Mouse (Mus musculus): Measurements from ENCODE around the gene Tgm2. TPM values are rescaled to one million over a fixed set of nuclear protein-coding genes. Genes with fewer than 3 reads are reported as not detected.

The Tgm2 gene
- polyA plus RNA-seq, 1 experiment from 2014 or later, result 17.3 TPM

GRCm38 (mm10) chr2:158120211-158120610 is 26.0 kb downstream of the Tgm2 start:
- Histone ChIP-seq H3K4me3 (ENCODE audit: low read length) (no peak overlapping the region), H3K4me1 (ENCODE audit: control insufficient read depth, insufficient read depth, low read length) (peaks cover 9% of the 10 kb centered on the region; the same call in 1 of the 2 replicates), H3K9me3 (ENCODE audit: control insufficient read depth, low read length) (no peaks in the 10 kb centered on the region), H3K27me3 (ENCODE audit: control insufficient read depth, insufficient read depth, low read length) (no peaks in the 10 kb centered on the region), H3K27ac (ENCODE audit: low read depth, low read length) (no peak overlapping the region), H3K36me3 (ENCODE audit: control insufficient read depth, insufficient read depth, low read length) (peaks cover 13% of the 10 kb centered on the region), H3K4me2 (replicated peaks; ENCODE audit: low read depth, low read length) (no peak overlapping the region), H3K9ac (ENCODE audit: low read depth, low read length) (no peak overlapping the region)
- WGBS, result 83% methylated on average over 8 of the region's 8 CpGs
- no peak for ATAC-seq (ENCODE audit: low FRiP score, low TSS enrichment)

- WGBS, result 83% methylated on average over 4 of the region's 4 CpGs
- ATAC-seq (ENCODE audit: low FRiP score, low TSS enrichment), result no peak
- Histone ChIP-seq H3K9ac (ENCODE audit: low read depth, low read length) (no peak overlapping the region), H3K4me1 (ENCODE audit: control insufficient read depth, insufficient read depth, low read length) (peaks cover 18% of the 10 kb centered on the region), H3K27me3 (ENCODE audit: control insufficient read depth, insufficient read depth, low read length) (no peaks in the 10 kb centered on the region), H3K4me3 (ENCODE audit: low read length) (no peak overlapping the region), H3K27ac (ENCODE audit: low read depth, low read length) (no peak overlapping the region), H3K9me3 (ENCODE audit: control insufficient read depth, low read length) (no peaks in the 10 kb centered on the region), H3K36me3 (ENCODE audit: control insufficient read depth, insufficient read depth, low read length) (peaks cover 10% of the 10 kb centered on the region), H3K4me2 (replicated peaks; ENCODE audit: low read depth, low read length) (no peak overlapping the region)
Measured at GRCm38 (mm10) chr2:158119145-158119544, 27.1 kb downstream of the Tgm2 start.

GRCm38 (mm10) chr2:158116653-158117052 is 29.6 kb downstream of the Tgm2 start:
- WGBS, result 45% methylated on average over 6 of the region's 6 CpGs
- Histone ChIP-seq H3K4me2 (replicated peaks; ENCODE audit: low read depth, low read length) (no peak overlapping the region), H3K36me3 (ENCODE audit: control insufficient read depth, insufficient read depth, low read length) (peaks cover 10% of the 10 kb centered on the region), H3K9ac (ENCODE audit: low read depth, low read length) (no peak overlapping the region), H3K4me1 (ENCODE audit: control insufficient read depth, insufficient read depth, low read length) (peaks cover 23% of the 10 kb centered on the region), H3K27me3 (ENCODE audit: control insufficient read depth, insufficient read depth, low read length) (no peaks in the 10 kb centered on the region), H3K9me3 (ENCODE audit: control insufficient read depth, low read length) (no peaks in the 10 kb centered on the region), H3K4me3 (ENCODE audit: low read length) (no peak overlapping the region), H3K27ac (ENCODE audit: low read depth, low read length) (no peak overlapping the region)
- ATAC-seq (ENCODE audit: low FRiP score, low TSS enrichment), result no peak

GRCm38 (mm10) chr2:158115838-158116453 is 30.3 kb downstream of the Tgm2 start:
- Histone ChIP-seq H3K36me3 (ENCODE audit: control insufficient read depth, insufficient read depth, low read length) (peaks cover 10% of the 10 kb centered on the region), H3K4me3 (ENCODE audit: low read length) (no peak overlapping the region), H3K9ac (ENCODE audit: low read depth, low read length) (no peak overlapping the region), H3K27ac (ENCODE audit: low read depth, low read length) (no peak overlapping the region), H3K27me3 (ENCODE audit: control insufficient read depth, insufficient read depth, low read length) (no peaks in the 10 kb centered on the region), H3K4me1 (ENCODE audit: control insufficient read depth, insufficient read depth, low read length) (peaks cover 19% of the 10 kb centered on the region), H3K4me2 (replicated peaks; ENCODE audit: low read depth, low read length) (no peak overlapping the region), H3K9me3 (ENCODE audit: control insufficient read depth, low read length) (no peaks in the 10 kb centered on the region)
- 94% methylated on average over 3 of the region's 3 CpGs for WGBS
- ATAC-seq (ENCODE audit: low FRiP score, low TSS enrichment), result no peak

GRCm38 (mm10) chr2:158114931-158115330 is 31.3 kb downstream of the Tgm2 start:
- Histone ChIP-seq H3K9me3 (ENCODE audit: control insufficient read depth, low read length) (no peaks in the 10 kb centered on the region), H3K36me3 (ENCODE audit: control insufficient read depth, insufficient read depth, low read length) (peaks cover 10% of the 10 kb centered on the region), H3K4me1 (ENCODE audit: control insufficient read depth, insufficient read depth, low read length) (peaks cover 19% of the 10 kb centered on the region), H3K27ac (ENCODE audit: low read depth, low read length) (no peak overlapping the region), H3K4me3 (ENCODE audit: low read length) (no peak overlapping the region), H3K27me3 (ENCODE audit: control insufficient read depth, insufficient read depth, low read length) (no peaks in the 10 kb centered on the region), H3K9ac (ENCODE audit: low read depth, low read length) (no peak overlapping the region), H3K4me2 (replicated peaks; ENCODE audit: low read depth, low read length) (no peak overlapping the region)
- WGBS, result 58% methylated on average over 5 of the region's 5 CpGs
- no peak for ATAC-seq (ENCODE audit: low FRiP score, low TSS enrichment)

GRCm38 (mm10) chr2:158113591-158114257 is 32.5 kb downstream of the Tgm2 start:
- Histone ChIP-seq H3K9me3 (ENCODE audit: control insufficient read depth, low read length) (no peaks in the 10 kb centered on the region), H3K4me2 (replicated peaks; ENCODE audit: low read depth, low read length) (peak overlapping the region; percentile 26), H3K4me3 (ENCODE audit: low read length) (no peak overlapping the region), H3K36me3 (ENCODE audit: control insufficient read depth, insufficient read depth, low read length) (peaks cover 3% of the 10 kb centered on the region; the same call in 1 of the 2 replicates), H3K9ac (ENCODE audit: low read depth, low read length) (no peak overlapping the region; the same call in 1 of the 2 replicates), H3K4me1 (ENCODE audit: control insufficient read depth, insufficient read depth, low read length) (peaks cover 28% of the 10 kb centered on the region), H3K27me3 (ENCODE audit: control insufficient read depth, insufficient read depth, low read length) (no peaks in the 10 kb centered on the region), H3K27ac (ENCODE audit: low read depth, low read length) (peak overlapping the region; percentile 93)
- WGBS, result 27% methylated on average over 9 of the region's 9 CpGs
- peak; percentile 58; the same call in 1 of the 2 replicates for ATAC-seq (ENCODE audit: low FRiP score, low TSS enrichment)

GRCm38 (mm10) chr2:158109516-158109915 is 36.7 kb downstream of the Tgm2 start:
- Histone ChIP-seq H3K9me3 (ENCODE audit: control insufficient read depth, low read length) (no peaks in the 10 kb centered on the region), H3K36me3 (ENCODE audit: control insufficient read depth, insufficient read depth, low read length) (no peaks in the 10 kb centered on the region), H3K9ac (ENCODE audit: low read depth, low read length) (no peak overlapping the region), H3K4me2 (replicated peaks; ENCODE audit: low read depth, low read length) (no peak overlapping the region), H3K27ac (ENCODE audit: low read depth, low read length) (peak overlapping the region; percentile 74; the same call in 1 of the 2 replicates), H3K4me3 (ENCODE audit: low read length) (no peak overlapping the region), H3K27me3 (ENCODE audit: control insufficient read depth, insufficient read depth, low read length) (no peaks in the 10 kb centered on the region), H3K4me1 (ENCODE audit: control insufficient read depth, insufficient read depth, low read length) (peaks cover 32% of the 10 kb centered on the region)
- ATAC-seq (ENCODE audit: low FRiP score, low TSS enrichment), result no peak
- 41% methylated on average over 8 of the region's 8 CpGs for WGBS

- peak; percentile 61 for ATAC-seq (ENCODE audit: low FRiP score, low TSS enrichment)
- Histone ChIP-seq H3K27me3 (ENCODE audit: control insufficient read depth, insufficient read depth, low read length) (no peaks in the 10 kb centered on the region), H3K4me2 (replicated peaks; ENCODE audit: low read depth, low read length) (no peak overlapping the region), H3K9me3 (ENCODE audit: control insufficient read depth, low read length) (no peaks in the 10 kb centered on the region), H3K4me3 (ENCODE audit: low read length) (no peak overlapping the region), H3K27ac (ENCODE audit: low read depth, low read length) (peak overlapping the region; percentile 66; the same call in 1 of the 2 replicates), H3K9ac (ENCODE audit: low read depth, low read length) (no peak overlapping the region), H3K36me3 (ENCODE audit: control insufficient read depth, insufficient read depth, low read length) (no peaks in the 10 kb centered on the region), H3K4me1 (ENCODE audit: control insufficient read depth, insufficient read depth, low read length) (peaks cover 18% of the 10 kb centered on the region)
- 25% methylated on average over 6 of the region's 6 CpGs for WGBS
Measured at GRCm38 (mm10) chr2:158106947-158107587, 39.2 kb downstream of the Tgm2 start.

GRCm38 (mm10) chr2:158105605-158106004 is 40.6 kb downstream of the Tgm2 start:
- H3K27me3 ChIP-seq (ENCODE audit: control insufficient read depth, insufficient read depth, low read length), result no peaks in the 10 kb centered on the region
- H3K27ac ChIP-seq (ENCODE audit: low read depth, low read length), result no peak overlapping the region
- WGBS, result 84% methylated on average over 6 of the region's 6 CpGs
- H3K4me3 ChIP-seq (ENCODE audit: low read length), result no peak overlapping the region
- no peak for ATAC-seq (ENCODE audit: low FRiP score, low TSS enrichment)
- H3K9me3 ChIP-seq (ENCODE audit: control insufficient read depth, low read length), result no peaks in the 10 kb centered on the region
- no peak overlapping the region for H3K9ac ChIP-seq (ENCODE audit: low read depth, low read length)
- H3K4me2 ChIP-seq (replicated peaks; ENCODE audit: low read depth, low read length), result no peak overlapping the region
- no peaks in the 10 kb centered on the region for H3K36me3 ChIP-seq (ENCODE audit: control insufficient read depth, insufficient read depth, low read length)
- peaks cover 18% of the 10 kb centered on the region for H3K4me1 ChIP-seq (ENCODE audit: control insufficient read depth, insufficient read depth, low read length)

Data from kidney, embryonic 14.5 days (tissue).